Mouse (Mus musculus): ENCODE results near the gene Rbl2. TPM values are rescaled to one million over a fixed set of nuclear protein-coding genes. Genes with fewer than 3 reads are reported as not detected.

Rbl2 gene
- total and polyA plus RNA-seq, 3 experiments = 2.9 to 8.4 TPM; not detected in 1

- no peak for TF ChIP-seq EP300 (IDR thresholded peaks at IDR 0.05; ENCODE audit: low read depth in 1 of 2, low read length in 2 of 2)
- no peak for TF ChIP-seq CHD2 (IDR thresholded peaks at IDR 0.05; ENCODE audit: low read length)
- no peak for TF ChIP-seq GATA1 (IDR thresholded peaks at IDR 0.05; ENCODE audit: low read depth, low read length)
- TF ChIP-seq ETS1 (IDR thresholded peaks at IDR 0.05; ENCODE audit: low read depth, low read length) = no peak
- TF ChIP-seq ZKSCAN1 (IDR thresholded peaks at IDR 0.05; ENCODE audit: low read depth, low read length) = no peak
- Histone ChIP-seq H3K9ac (ENCODE audit: control insufficient read depth, low read depth, low read length, poor library complexity, severe bottlenecking) (no peak overlapping the region), H3K27me3 (ENCODE audit: control insufficient read depth in 1 of 2, insufficient read depth in 2 of 2, low read length in 2 of 2) (no peaks in the 10 kb centered on the region), H3K27ac (ENCODE audit: control insufficient read depth, low read depth, low read length) (no peak overlapping the region), H3K79me2 (ENCODE audit: control insufficient read depth, insufficient read depth, low read length, poor library complexity) (no peaks in the 10 kb centered on the region), H3K4me1 (ENCODE audit: control insufficient read depth in 1 of 2, insufficient read depth in 2 of 2, low read length in 2 of 2) (no peaks in the 10 kb centered on the region), H3K4me3 (ENCODE audit: control insufficient read depth in 1 of 2, insufficient read depth in 1 of 2, low read depth in 2 of 2, low read length in 2 of 2) (no peak overlapping the region), H3K9me3 (replicated peaks; ENCODE audit: insufficient read depth, low read length) (no peaks in the 10 kb centered on the region), H3K36me3 (ENCODE audit: control insufficient read depth in 1 of 2, insufficient read depth in 2 of 2, low read length in 2 of 2) (peaks cover 0 to 12% of the 10 kb centered on the region in 2 experiments; a peak in 2 of 4 replicates)
- DNase-seq (ENCODE audit: low read depth, low spot score) = no peak
Observed at GRCm38 (mm10) chr8:91036905-91037304, 33.0 kb upstream of the Rbl2 start.

GRCm38 (mm10) chr8:91038637-91039036 lies 31.2 kb upstream of the Rbl2 start:
- Histone ChIP-seq H3K4me1 (ENCODE audit: control insufficient read depth in 1 of 2, insufficient read depth in 2 of 2, low read length in 2 of 2) (no peaks in the 10 kb centered on the region), H3K27me3 (ENCODE audit: control insufficient read depth in 1 of 2, insufficient read depth in 2 of 2, low read length in 2 of 2) (no peaks in the 10 kb centered on the region), H3K4me3 (ENCODE audit: control insufficient read depth in 1 of 2, insufficient read depth in 1 of 2, low read depth in 2 of 2, low read length in 2 of 2) (no peak overlapping the region), H3K27ac (ENCODE audit: control insufficient read depth, low read depth, low read length) (no peak overlapping the region), H3K79me2 (ENCODE audit: control insufficient read depth, insufficient read depth, low read length, poor library complexity) (no peaks in the 10 kb centered on the region), H3K36me3 (ENCODE audit: control insufficient read depth in 1 of 2, insufficient read depth in 2 of 2, low read length in 2 of 2) (peaks cover 0 to 8% of the 10 kb centered on the region in 2 experiments; a peak in 2 of 4 replicates), H3K9me3 (replicated peaks; ENCODE audit: insufficient read depth, low read length) (no peaks in the 10 kb centered on the region), H3K9ac (ENCODE audit: control insufficient read depth, low read depth, low read length, poor library complexity, severe bottlenecking) (no peak overlapping the region)
- no peak for DNase-seq (ENCODE audit: low read depth, low spot score)
- no peak for TF ChIP-seq ETS1 (IDR thresholded peaks at IDR 0.05; ENCODE audit: low read depth, low read length)
- TF ChIP-seq USF2 (IDR thresholded peaks at IDR 0.05; ENCODE audit: borderline replicate concordance in 1 of 2, insufficient read depth in 1 of 2, low read depth in 1 of 2, low read length in 2 of 2) = no peak
- no peak for TF ChIP-seq TCF12 (IDR thresholded peaks at IDR 0.05; ENCODE audit: low read depth, low read length)
- no peak for TF ChIP-seq MYC (IDR thresholded peaks at IDR 0.05; ENCODE audit: low read depth, low read length)
- TF ChIP-seq MAX (IDR thresholded peaks at IDR 0.05; ENCODE audit: low read length) = no peak
- TF ChIP-seq MAFK (IDR thresholded peaks at IDR 0.05; ENCODE audit: borderline replicate concordance, low read depth, low read length) = no peak
- no peak for TF ChIP-seq E2F4 (IDR thresholded peaks at IDR 0.05; ENCODE audit: borderline replicate concordance, low read depth, low read length)
- no peak for TF ChIP-seq CHD1 (IDR thresholded peaks at IDR 0.05; ENCODE audit: low read depth, low read length)
- TF ChIP-seq KAT2A (conservative IDR thresholded peaks at IDR 0.05; ENCODE audit: low read depth, low read length) = no peak
- TF ChIP-seq MAZ (IDR thresholded peaks at IDR 0.05; ENCODE audit: low read depth, low read length) = no peak
- TF ChIP-seq EP300 (IDR thresholded peaks at IDR 0.05; ENCODE audit: low read depth in 1 of 2, low read length in 2 of 2) = no peak
- no peak for TF ChIP-seq RCOR1 (IDR thresholded peaks at IDR 0.05; ENCODE audit: low read depth, low read length)
